Mouse (Mus musculus) heart, embryonic 15.5 days (tissue): ENCODE results near the gene Tpp2. TPM values are rescaled to one million over a fixed set of nuclear protein-coding genes. Genes with fewer than 3 reads are reported as not detected.
A peak's percentile ranks its signal among the peaks of the same experiment; 100 is the strongest.
"Not testable (repeated sequence)": the region's sequence is repeated elsewhere in the genome, so short reads cannot be mapped to it uniquely, and the experiment has no call there.

Experiments used
- ATAC-seq: fragments of 200-750 bp; cut with Nextera tagmentation; replicated peaks from 2 replicates; pipeline ENCODE4 v1.8.0; 2017; ENCODE audit warnings: low read depth, moderate TSS enrichment; ENCODE audit not compliant: insufficient number of reproducible peaks, insufficient read depth, low FRiP score
- H3K27ac ChIP-seq: fragments of 300-500 bp; sonication (generic); 2 replicates; pipeline ENCODE4 v1.5.1; 2015; ENCODE audit warnings: mild to moderate bottlenecking, inconsistent platforms
- H3K27me3 ChIP-seq: fragments of 300-500 bp; sonication (generic); 2 replicates; pipeline ENCODE4 v1.6.1; 2015; ENCODE audit warnings: inconsistent platforms
- H3K36me3 ChIP-seq: fragments of 300-500 bp; sonication (generic); 2 replicates; pipeline ENCODE4 v1.6.1; 2015; ENCODE audit warnings: mild to moderate bottlenecking, inconsistent platforms
- H3K4me1 ChIP-seq: fragments of 300-500 bp; sonication (generic); replicated peaks from 2 replicates; pipeline ENCODE4 v1.6.1; 2015; ENCODE audit warnings: inconsistent platforms
- H3K4me2 ChIP-seq: fragments of 300-500 bp; sonication (generic); 2 replicates; pipeline ENCODE4 v1.6.1; 2015; ENCODE audit warnings: inconsistent platforms, mild to moderate bottlenecking, moderate library complexity
- H3K4me3 ChIP-seq: fragments of 300-500 bp; sonication (generic); 2 replicates; pipeline ENCODE4 v1.5.1; 2015; ENCODE audit warnings: mild to moderate bottlenecking, inconsistent platforms
- H3K9ac ChIP-seq: fragments of 300-500 bp; sonication (generic); 2 replicates; pipeline ENCODE4 v1.6.1; 2015; ENCODE audit warnings: mild to moderate bottlenecking, inconsistent platforms
- H3K9me3 ChIP-seq: fragments of 300-500 bp; sonication (generic); replicated peaks from 2 replicates; pipeline ENCODE4 v1.6.1; 2016; ENCODE audit warnings: inconsistent platforms
- WGBS: fragments of 180-500 bp; shearing (Covaris S2); methylation state at CpG from one replicate; pipeline ENCODE4 v1.1.7; 2015; ENCODE audit warnings: mixed read lengths; 5-methylcytosine and 5-hydroxymethylcytosine counted together
- polyA plus RNA-seq: library from polyadenylated mRNA; unstranded; fragments of >200 nt; fragmentation: Nextera tagmentation; extraction: Ambion mirVana; gene quantifications from 2 replicates; pipeline ENCODE4 v1.2.1, GENCODE M21; 2015

Gene Tpp2
- polyA plus RNA-seq: 43.9 and 45.1 TPM in 2 replicates

DNA sequence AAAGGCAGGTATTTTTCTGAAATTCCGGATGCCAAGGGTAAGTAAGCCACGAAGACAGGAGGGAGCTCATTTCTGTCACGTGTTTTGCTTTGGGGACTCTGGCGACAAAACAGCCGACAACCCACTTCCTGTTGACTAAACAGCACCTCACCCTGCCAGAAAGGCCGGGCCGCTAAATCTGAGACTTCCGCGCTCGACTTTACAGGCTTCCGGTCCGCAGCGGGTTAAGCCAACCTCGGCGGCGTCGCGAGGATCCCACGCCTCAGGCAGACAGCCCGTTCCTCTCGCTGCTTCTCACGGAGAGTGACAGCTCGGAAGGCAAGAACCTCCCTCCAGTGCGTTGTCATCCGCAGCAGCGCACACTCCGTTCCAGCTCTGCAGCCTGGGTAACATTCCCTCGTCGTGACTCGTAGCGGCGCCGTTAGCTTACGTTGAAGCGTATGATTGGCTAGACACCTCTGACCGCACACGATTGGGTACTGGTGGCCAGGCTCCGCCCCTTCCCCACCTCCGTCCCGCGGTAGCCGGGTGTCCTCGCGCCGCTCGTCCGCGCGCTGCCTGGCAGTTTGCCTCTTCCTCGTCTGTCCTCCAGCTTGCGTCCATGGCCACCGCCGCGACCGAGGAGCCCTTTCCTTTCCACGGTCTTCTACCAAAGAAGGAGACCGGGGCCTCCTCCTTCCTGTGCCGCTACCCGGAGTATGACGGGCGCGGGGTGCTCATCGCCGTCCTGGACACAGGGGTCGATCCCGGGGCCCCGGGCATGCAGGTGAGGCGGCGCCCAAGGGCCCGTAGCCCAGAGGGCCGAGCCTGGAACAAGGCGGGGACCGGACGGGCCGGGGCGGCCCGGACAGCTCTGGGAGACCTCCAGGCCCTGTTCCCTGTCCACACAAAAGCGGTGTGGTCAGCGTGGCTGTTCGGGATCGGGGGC is at the start of gene Tpp2:
TSS of gene Tpp2 (plus strand) at position 160 of the 928 bp plus-strand sequence.
- Histone ChIP-seq H3K4me2 (peak within 1 kb of the TSS; percentile 68), H3K27me3 (no peaks in the 10 kb centered on the region), H3K27ac (peak within 1 kb of the TSS; percentile 98), H3K36me3 (no peaks in the 10 kb centered on the region; the same call in 1 of the 2 replicates), H3K9ac (peak within 1 kb of the TSS; percentile 96), H3K4me3 (peak within 1 kb of the TSS; percentile 99), H3K9me3 (no peaks in the 10 kb centered on the region), H3K4me1 (peaks cover 18% of the 10 kb centered on the region)
- under 1% methylated on average over 79 of the region's 81 CpGs for WGBS
- ATAC-seq: peak; percentile 99

DNA sequence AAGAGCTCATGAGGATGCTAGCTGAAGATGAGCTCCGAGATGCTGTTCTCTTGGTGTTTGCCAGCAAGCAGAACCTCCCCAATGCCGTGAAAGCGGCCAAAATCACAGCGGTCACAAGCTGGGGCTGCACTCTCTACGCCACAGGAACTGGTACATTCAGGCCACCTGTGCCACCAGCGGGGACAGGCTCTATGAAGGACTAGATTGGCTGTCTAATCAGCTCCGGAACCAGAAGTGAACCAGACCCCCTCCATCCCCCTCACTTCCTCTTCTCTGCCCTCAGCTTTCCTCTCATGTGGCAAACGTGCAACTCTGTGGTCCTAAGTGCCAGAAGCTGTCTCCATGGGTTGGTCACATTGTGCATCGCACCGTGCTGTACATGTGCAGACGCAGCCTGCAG is 45.1 kb upstream of the Tpp2 start:
- not testable (repeated sequence) for H3K9me3 ChIP-seq, H3K4me3 ChIP-seq, H3K27ac ChIP-seq, H3K36me3 ChIP-seq, ATAC-seq, H3K4me1 ChIP-seq, H3K9ac ChIP-seq, H3K27me3 ChIP-seq, H3K4me2 ChIP-seq
- 80% methylated on average over 11 of the region's 11 CpGs for WGBS

DNA sequence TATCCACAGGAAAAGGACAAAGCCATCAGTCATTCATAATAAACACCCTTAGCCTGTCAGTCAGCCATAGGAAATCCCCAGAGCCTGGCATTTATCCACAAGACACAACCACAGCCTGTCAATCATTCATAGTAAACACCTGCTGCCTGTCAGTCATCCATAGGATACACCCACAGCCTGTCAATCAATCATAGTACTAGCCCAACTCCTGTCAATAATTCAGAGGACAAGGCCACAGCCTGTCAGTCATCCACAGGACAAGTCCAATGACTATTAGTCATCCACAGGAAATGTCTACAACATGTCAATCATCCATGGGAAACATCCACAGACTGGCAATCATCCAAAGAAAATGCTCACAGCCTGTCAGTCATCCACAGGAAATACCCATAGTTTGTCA is 37.7 kb upstream of the Tpp2 start:
- no peak for ATAC-seq
- Histone ChIP-seq H3K4me3 (no peak overlapping the region), H3K9ac (no peak overlapping the region), H3K27me3 (no peaks in the 10 kb centered on the region), H3K4me1 (no peaks in the 10 kb centered on the region), H3K27ac (no peak overlapping the region), H3K9me3 (no peaks in the 10 kb centered on the region), H3K36me3 (no peaks in the 10 kb centered on the region), H3K4me2 (no peak overlapping the region)

DNA sequence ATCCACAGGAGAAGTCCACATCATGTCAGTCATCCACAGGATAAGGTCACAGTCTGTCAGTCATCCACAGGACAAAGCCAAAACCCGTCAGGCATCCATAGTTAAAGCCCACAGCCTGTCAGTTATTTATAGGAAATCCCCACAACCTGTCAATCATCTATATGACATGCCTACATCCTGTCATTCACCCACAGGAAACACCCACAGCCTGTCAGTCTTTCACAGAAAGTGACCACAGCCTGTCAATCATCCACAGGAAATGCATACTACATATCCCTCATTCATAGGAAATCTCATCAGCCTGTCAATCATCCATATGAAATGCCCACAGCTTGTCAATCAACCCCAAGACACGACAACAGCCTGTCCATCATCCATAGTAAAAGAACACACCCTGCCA is 36.3 kb upstream of the Tpp2 start:
- H3K27ac ChIP-seq: no peak overlapping the region
- no peaks in the 10 kb centered on the region for H3K36me3 ChIP-seq
- H3K9ac ChIP-seq: no peak overlapping the region
- no peak overlapping the region for H3K4me2 ChIP-seq
- 72% methylated on average over 2 of the region's 2 CpGs for WGBS
- no peak for ATAC-seq
- no peaks in the 10 kb centered on the region for H3K27me3 ChIP-seq
- H3K4me3 ChIP-seq: no peak overlapping the region
- no peaks in the 10 kb centered on the region for H3K4me1 ChIP-seq
- no peaks in the 10 kb centered on the region for H3K9me3 ChIP-seq

DNA sequence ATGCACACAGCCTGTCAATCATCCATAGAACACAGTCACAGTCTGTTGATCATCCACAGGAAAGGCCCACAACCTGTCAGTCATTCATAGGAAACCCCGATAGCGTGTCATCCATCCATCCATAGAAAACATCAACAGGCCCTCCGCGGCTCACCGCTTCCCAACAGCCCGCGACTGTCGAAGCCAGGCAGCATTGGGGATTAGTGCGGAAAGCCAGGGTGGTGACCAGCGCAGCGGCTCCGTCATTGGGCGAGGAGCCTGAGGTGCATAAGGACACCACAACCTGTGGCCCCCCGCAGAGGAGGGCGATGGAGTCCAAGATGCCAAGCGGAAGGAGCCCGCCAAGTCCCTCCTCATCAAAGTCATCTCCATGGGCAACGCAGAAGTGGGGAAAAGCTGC is 35.5 kb upstream of the Tpp2 start:
- 79% methylated on average over 18 of the region's 18 CpGs for WGBS
- no peaks in the 10 kb centered on the region for H3K36me3 ChIP-seq
- no peaks in the 10 kb centered on the region for H3K4me1 ChIP-seq
- H3K4me3 ChIP-seq: no peak overlapping the region
- H3K4me2 ChIP-seq: no peak overlapping the region
- H3K9me3 ChIP-seq: no peaks in the 10 kb centered on the region
- no peaks in the 10 kb centered on the region for H3K27me3 ChIP-seq
- no peak overlapping the region for H3K9ac ChIP-seq
- ATAC-seq: no peak
- no peak overlapping the region for H3K27ac ChIP-seq

DNA sequence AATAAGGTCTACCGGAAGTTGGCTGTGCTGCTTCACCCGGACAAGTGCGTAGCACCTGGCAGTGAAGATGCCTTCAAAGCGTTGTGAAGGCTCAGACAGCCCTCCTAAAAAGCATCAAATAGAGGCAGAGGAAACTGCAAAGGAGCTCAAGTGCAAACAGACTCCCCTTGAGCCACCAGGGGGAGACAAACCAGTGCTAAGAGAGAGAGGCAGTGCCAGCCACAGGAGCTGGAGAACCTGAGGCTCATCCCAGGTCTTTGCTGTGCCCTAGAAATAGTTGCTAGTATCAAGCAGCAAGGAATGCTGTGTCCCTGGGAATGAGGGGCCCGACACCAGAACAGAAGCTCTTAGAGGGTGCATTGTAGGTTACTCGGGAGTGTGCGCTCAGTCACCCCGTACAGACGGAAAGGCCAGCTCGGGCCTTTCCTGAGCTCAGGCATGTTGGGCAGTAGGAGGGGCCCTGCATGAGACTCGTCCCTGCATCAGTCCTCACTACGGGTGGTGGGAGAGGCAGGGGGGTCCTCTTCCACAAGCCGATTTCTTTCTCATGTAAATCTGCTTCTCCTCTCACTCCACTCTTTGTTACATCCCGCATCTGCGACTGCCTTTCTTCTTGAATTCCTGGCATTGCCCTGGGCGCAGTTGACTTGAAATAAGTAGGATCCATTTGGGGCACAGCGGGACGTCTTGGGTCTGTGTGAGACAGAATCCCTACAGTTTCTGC is 34.3 kb upstream of the Tpp2 start:
- 0 out of 2 replicates have a peak overlapping the region, but pooled peaks have one; percentile 40 for H3K9ac ChIP-seq

DNA sequence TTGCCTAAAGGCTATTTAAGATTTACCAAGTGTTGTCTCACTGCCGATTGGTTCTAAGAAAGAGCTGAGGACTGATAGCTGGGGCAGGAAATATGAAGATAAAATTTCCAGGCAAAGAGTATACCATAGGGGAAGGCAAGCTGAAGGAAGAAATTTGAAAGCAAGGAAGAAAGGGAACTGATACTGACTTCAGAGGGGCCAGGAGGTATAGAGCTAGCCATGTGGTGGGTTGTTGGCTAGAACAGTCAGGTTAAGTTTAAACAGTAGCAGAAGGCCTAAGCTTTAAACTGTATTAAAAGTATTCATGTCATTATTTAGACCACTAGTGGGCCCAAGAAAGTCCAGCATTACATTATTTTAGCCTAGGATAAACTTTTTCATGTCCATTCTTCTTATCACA is 31.0 kb upstream of the Tpp2 start:
- H3K27ac ChIP-seq: no peak overlapping the region
- no peaks in the 10 kb centered on the region for H3K9me3 ChIP-seq
- H3K4me2 ChIP-seq: no peak overlapping the region
- no peaks in the 10 kb centered on the region for H3K4me1 ChIP-seq
- no peak for ATAC-seq
- H3K4me3 ChIP-seq: no peak overlapping the region
- no peaks in the 10 kb centered on the region for H3K36me3 ChIP-seq
- no peaks in the 10 kb centered on the region for H3K27me3 ChIP-seq
- WGBS: 56% methylated on average over 1 of the region's 1 CpGs
- no peak overlapping the region for H3K9ac ChIP-seq

More for the DNA sequence above, 34.3 kb upstream of the Tpp2 start:
- H3K4me3 ChIP-seq: peak overlapping the region; percentile 43
- ATAC-seq: no peak
- H3K4me2 ChIP-seq: peak overlapping the region; percentile 72
- no peaks in the 10 kb centered on the region for H3K27me3 ChIP-seq
- WGBS: 21% methylated on average over 18 of the region's 18 CpGs
- H3K4me1 ChIP-seq: no peaks in the 10 kb centered on the region
- no peak overlapping the region for H3K27ac ChIP-seq
- no peaks in the 10 kb centered on the region for H3K9me3 ChIP-seq
- no peaks in the 10 kb centered on the region for H3K36me3 ChIP-seq

DNA sequence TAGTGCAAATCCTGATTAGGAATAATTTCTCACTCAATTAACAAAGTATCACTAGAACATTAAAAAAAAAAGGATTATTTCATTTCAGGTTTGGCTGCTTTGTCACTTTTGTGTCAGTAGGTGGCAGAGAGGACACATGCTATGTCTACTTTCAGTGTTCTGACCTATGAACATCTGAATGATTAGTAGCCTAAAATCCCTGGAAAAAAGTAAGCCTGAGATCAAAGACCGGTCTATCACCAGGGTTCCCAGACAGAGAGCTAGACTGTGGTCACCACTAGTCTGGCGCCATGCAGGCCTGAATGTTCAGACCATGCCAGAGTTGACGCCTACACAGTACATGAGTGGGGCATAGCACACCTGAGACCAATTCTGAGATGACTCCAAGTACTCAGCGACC is 30.6 kb upstream of the Tpp2 start:
- no peaks in the 10 kb centered on the region for H3K27me3 ChIP-seq
- no peak overlapping the region for H3K27ac ChIP-seq
- no peaks in the 10 kb centered on the region for H3K4me1 ChIP-seq
- H3K4me3 ChIP-seq: no peak overlapping the region
- no peaks in the 10 kb centered on the region for H3K9me3 ChIP-seq
- no peak overlapping the region for H3K4me2 ChIP-seq
- H3K9ac ChIP-seq: no peak overlapping the region
- no peaks in the 10 kb centered on the region for H3K36me3 ChIP-seq
- ATAC-seq: no peak
- WGBS: 59% methylated on average over 4 of the region's 4 CpGs

DNA sequence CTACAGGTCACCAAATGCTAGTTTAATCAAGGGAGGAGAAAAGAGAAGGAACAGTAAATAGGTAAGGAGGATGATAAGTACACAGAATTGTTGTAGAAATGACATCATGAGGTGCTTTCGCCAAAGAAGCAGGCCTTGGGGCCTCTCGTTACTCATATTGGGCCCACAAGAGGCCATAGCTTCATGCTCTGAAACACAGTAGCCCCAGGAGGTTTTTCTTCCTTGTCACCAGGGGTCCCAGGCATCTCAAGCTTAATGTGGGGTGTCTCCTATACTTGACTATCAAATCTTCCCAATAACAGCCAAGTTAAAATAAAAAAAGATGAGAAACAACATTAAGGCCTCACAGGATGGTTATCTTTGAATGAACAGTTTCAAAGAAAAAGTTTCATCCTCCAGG is 18.0 kb upstream of the Tpp2 start:
- Histone ChIP-seq H3K27ac (no peak overlapping the region), H3K36me3 (no peaks in the 10 kb centered on the region), H3K9me3 (no peaks in the 10 kb centered on the region), H3K4me2 (no peak overlapping the region), H3K27me3 (no peaks in the 10 kb centered on the region), H3K4me1 (no peaks in the 10 kb centered on the region), H3K4me3 (no peak overlapping the region), H3K9ac (no peak overlapping the region)
- no peak for ATAC-seq
- WGBS: 67% methylated on average over 2 of the region's 2 CpGs

DNA sequence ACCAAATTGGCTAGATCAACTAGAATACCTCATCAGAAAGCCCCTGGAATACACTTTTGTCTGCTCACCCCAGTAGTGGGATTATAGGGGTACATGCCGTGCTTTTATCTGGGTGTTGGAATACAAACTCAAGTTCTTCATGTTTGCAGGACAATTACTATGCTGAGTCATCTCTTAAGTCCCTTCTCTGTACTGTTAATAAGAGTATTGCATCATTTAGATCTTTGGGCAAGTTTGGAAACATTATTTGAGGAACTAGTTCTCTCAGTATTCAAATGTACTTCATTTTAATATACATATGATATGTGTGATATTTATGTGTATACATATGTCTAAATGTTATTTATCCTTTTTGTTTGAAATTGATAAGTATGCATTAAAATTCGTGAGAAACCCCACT is 16.6 kb upstream of the Tpp2 start:
- Histone ChIP-seq H3K9ac (no peak overlapping the region), H3K4me2 (no peak overlapping the region), H3K9me3 (no peaks in the 10 kb centered on the region), H3K27ac (no peak overlapping the region), H3K36me3 (no peaks in the 10 kb centered on the region), H3K4me3 (no peak overlapping the region), H3K27me3 (no peaks in the 10 kb centered on the region), H3K4me1 (no peaks in the 10 kb centered on the region)
- WGBS: 47% methylated on average over 2 of the region's 2 CpGs
- ATAC-seq: no peak

DNA sequence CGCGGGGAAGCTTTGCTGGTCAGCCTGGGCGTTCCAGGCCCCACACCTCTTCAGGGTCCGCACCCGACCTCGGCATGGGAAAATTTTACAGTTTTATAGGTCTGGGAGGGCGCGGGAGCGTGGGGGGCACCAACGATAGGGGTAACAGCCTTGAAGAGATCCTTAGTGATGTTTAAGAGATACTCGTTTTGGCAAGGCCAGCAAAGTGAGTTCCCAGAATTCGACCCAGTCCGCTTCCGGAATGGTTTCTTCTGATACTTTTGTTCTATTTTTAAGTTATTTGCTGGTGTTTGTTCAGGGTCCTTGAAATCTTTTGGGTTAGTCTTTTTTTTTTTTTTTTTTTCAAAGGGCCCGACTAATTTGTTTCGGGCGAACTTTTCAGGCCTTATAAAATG is 966 bp downstream of the Tpp2 start:
- H3K4me1 ChIP-seq: peaks cover 18% of the 10 kb centered on the region
- peak overlapping the region; percentile 99 for H3K4me3 ChIP-seq
- no peaks in the 10 kb centered on the region for H3K27me3 ChIP-seq
- H3K27ac ChIP-seq: peak overlapping the region; percentile 98
- under 1% methylated on average over 17 of the region's 17 CpGs for WGBS
- ATAC-seq: no peak
- H3K36me3 ChIP-seq: no peaks in the 10 kb centered on the region; the same call in 1 of the 2 replicates
- H3K9me3 ChIP-seq: no peaks in the 10 kb centered on the region
- H3K4me2 ChIP-seq: peak overlapping the region; percentile 68
- peak overlapping the region; percentile 96 for H3K9ac ChIP-seq
